Mouse (Mus musculus) MEL (cell line): ENCODE results near the gene Arid5a.

ENCODE experiments used
- BHLHE40 ChIP-seq: IDR thresholded peaks from 2 replicates; pipeline ENCODE4 v1.6.1; 2012; ENCODE audit warnings: low read depth, mild to moderate bottlenecking, inconsistent platforms, low read length, improper control_type of control experiment, borderline replicate concordance
- CTCF ChIP-seq, 3 experiments: IDR thresholded peaks in 2 of 3; conservative IDR thresholded peaks in 1 of 3; 2 replicates each; pipeline ENCODE4 v1.5.1; 2011 to 2012; ENCODE audit warnings: low read length in 3 of 3, low read depth in 2 of 3, mild to moderate bottlenecking in 2 of 3, improper control_type of control experiment in 1 of 3, inconsistent platforms in 1 of 3, mixed read lengths in 1 of 3, moderate library complexity in 1 of 3; ENCODE audit not compliant: control insufficient read depth in 1 of 3, insufficient read depth in 1 of 3, poor library complexity in 1 of 3, severe bottlenecking in 1 of 3
- GABPA ChIP-seq: IDR thresholded peaks from 2 replicates; pipeline ENCODE4 v1.6.1; 2012; ENCODE audit warnings: low read depth, mild to moderate bottlenecking, inconsistent platforms, low read length, improper control_type of control experiment, moderate library complexity
- KAT2A ChIP-seq: conservative IDR thresholded peaks from 2 replicates; pipeline ENCODE4 v1.6.1; 2012; ENCODE audit warnings: low read depth, low read length, improper control_type of control experiment, inconsistent platforms
- MYC ChIP-seq: IDR thresholded peaks from 2 replicates; pipeline ENCODE4 v1.6.1; 2011; ENCODE audit warnings: low read depth, mild to moderate bottlenecking, low read length, improper control_type of control experiment, moderate library complexity
- TAL1 ChIP-seq: IDR thresholded peaks from 2 replicates; pipeline ENCODE4 v1.6.1; 2012; ENCODE audit warnings: mild to moderate bottlenecking, inconsistent platforms, low read length, moderate library complexity, mixed read lengths
- TCF12 ChIP-seq: IDR thresholded peaks from 2 replicates; pipeline ENCODE4 v1.6.1; 2014; ENCODE audit warnings: low read depth, mild to moderate bottlenecking, inconsistent platforms, low read length, improper control_type of control experiment, moderate library complexity
- UBTF ChIP-seq: IDR thresholded peaks from 2 replicates; pipeline ENCODE4 v1.6.1; 2012; ENCODE audit warnings: low read depth, mild to moderate bottlenecking, inconsistent platforms, low read length, improper control_type of control experiment, moderate library complexity, borderline replicate concordance; ENCODE audit not compliant: insufficient read depth
- ZKSCAN1 ChIP-seq: IDR thresholded peaks from 2 replicates; pipeline ENCODE4 v1.6.1; 2012; ENCODE audit warnings: low read depth, mild to moderate bottlenecking, inconsistent platforms, low read length, improper control_type of control experiment, moderate library complexity

- no peak for TF ChIP-seq ZKSCAN1
- no peak for TF ChIP-seq KAT2A
- no peak for TF ChIP-seq GABPA
- no peak for TF ChIP-seq UBTF
- no peak for TF ChIP-seq CTCF (IDR thresholded peaks at IDR 0.05 in 2 of 3, conservative IDR thresholded peaks at IDR 0.05 in 1 of 3; ENCODE audit: control insufficient read depth in 1 of 3, insufficient read depth in 1 of 3, low read depth in 2 of 3, low read length in 3 of 3, poor library complexity in 1 of 3, severe bottlenecking in 1 of 3)
- no peak for TF ChIP-seq TAL1
- no peak for TF ChIP-seq BHLHE40
- TF ChIP-seq TCF12 = no peak
- no peak for TF ChIP-seq MYC
Observed at GRCm38 (mm10) chr1:36309498-36309901, 2.0 kb downstream of the Arid5a start.
